Mouse (Mus musculus): ENCODE results near the gene Rps9. TPM values are rescaled to one million over a fixed set of nuclear protein-coding genes. Genes with fewer than 3 reads are reported as not detected.
"Not testable (repeated sequence)": the region's sequence is repeated elsewhere in the genome, so short reads cannot be mapped to it uniquely, and the experiment has no call there.

Gene Rps9
- polyA plus RNA-seq, 1 experiment from 2014 or later, result 843 TPM

GRCm38 (mm10) chr7:3715249-3715648 is 11.5 kb downstream of the Rps9 start:
- no peak overlapping the region for H3K4me2 ChIP-seq
- no peak overlapping the region for H3K4me3 ChIP-seq
- no peak overlapping the region for H3K9ac ChIP-seq
- H3K27me3 ChIP-seq, result no peaks in the 10 kb centered on the region
- H3K36me3 ChIP-seq, result no peaks in the 10 kb centered on the region
- H3K27ac ChIP-seq, result no peak overlapping the region
- ATAC-seq (replicated peaks; ENCODE audit: insufficient number of reproducible peaks, insufficient read depth, low FRiP score, low read depth), result no peak
- H3K9me3 ChIP-seq (replicated peaks), result no peaks in the 10 kb centered on the region
- no peaks in the 10 kb centered on the region for H3K4me1 ChIP-seq (replicated peaks)
- WGBS, result 30% methylated on average over 1 of the region's 1 CpGs

- WGBS, result 27% methylated on average over 1 of the region's 3 CpGs
- ATAC-seq (replicated peaks; ENCODE audit: insufficient number of reproducible peaks, insufficient read depth, low FRiP score, low read depth); H3K4me2 ChIP-seq; H3K36me3 ChIP-seq; H3K27ac ChIP-seq; H3K9me3 ChIP-seq (replicated peaks); H3K27me3 ChIP-seq; H3K9ac ChIP-seq; H3K4me3 ChIP-seq; H3K4me1 ChIP-seq (replicated peaks): not testable (repeated sequence)
These were observed 16.5 kb downstream of the Rps9 start, which contains the start of gene Pirb for GRCm38 (mm10) chr7:3720268-3720667. Pirb (minus strand) TSS chr7:3720391.

- H3K4me2 ChIP-seq; H3K36me3 ChIP-seq; H3K4me1 ChIP-seq (replicated peaks); H3K9me3 ChIP-seq (replicated peaks); H3K4me3 ChIP-seq; H3K9ac ChIP-seq; ATAC-seq (replicated peaks; ENCODE audit: insufficient number of reproducible peaks, insufficient read depth, low FRiP score, low read depth); H3K27me3 ChIP-seq; H3K27ac ChIP-seq: not testable (repeated sequence)
These were observed 21.7 kb downstream of the Rps9 start for GRCm38 (mm10) chr7:3725459-3725858.

GRCm38 (mm10) chr7:3732675-3733074 is 28.9 kb downstream of the Rps9 start:
- WGBS, result no CpG with 5 or more reads among the region's 1 CpGs
- H3K27ac ChIP-seq; H3K4me3 ChIP-seq; H3K9me3 ChIP-seq (replicated peaks); H3K4me1 ChIP-seq (replicated peaks); ATAC-seq (replicated peaks; ENCODE audit: insufficient number of reproducible peaks, insufficient read depth, low FRiP score, low read depth); H3K36me3 ChIP-seq; H3K27me3 ChIP-seq; H3K4me2 ChIP-seq; H3K9ac ChIP-seq: not testable (repeated sequence)

Small RNA genes within 50 kb of the gene (microRNA-seq; reads per million reads assigned to microRNA genes)
- 2.5 reads per million, percentile 7 among the genes with 10 or more reads in this experiment for gene Mir3572

Other genes with a start within 250 kb of the Rps9 start
- gene Tarm1, start 201.4 kb upstream of the Rps9 start, polyA plus RNA-seq (2015; fragmentation: Nextera tagmentation; extraction: Ambion mirVana), result 0.24 TPM in 1 of 2 replicates, not detected in the other
- 0.18 TPM in 1 of 2 replicates, not detected in the other for gene Oscar, start 87.8 kb upstream of the Rps9 start, polyA plus RNA-seq (2015; fragmentation: Nextera tagmentation; extraction: Ambion mirVana)
- 670 and 765 TPM in 2 replicates for gene Ndufa3, start 86.6 kb upstream of the Rps9 start, polyA plus RNA-seq (2015; fragmentation: Nextera tagmentation; extraction: Ambion mirVana)
- 14.2 and 18.6 TPM in 2 replicates for gene Tfpt, start 74.1 kb upstream of the Rps9 start, polyA plus RNA-seq (2015; fragmentation: Nextera tagmentation; extraction: Ambion mirVana)
- gene Prpf31, start 74.0 kb upstream of the Rps9 start, polyA plus RNA-seq (2015; fragmentation: Nextera tagmentation; extraction: Ambion mirVana), result 50.2 and 64.3 TPM in 2 replicates
- 26.2 and 34.7 TPM in 2 replicates for gene Cnot3, start 58.7 kb upstream of the Rps9 start, polyA plus RNA-seq (2015; fragmentation: Nextera tagmentation; extraction: Ambion mirVana)
- 17.4 and 19.8 TPM in 2 replicates for gene Leng1, start 38.2 kb upstream of the Rps9 start, polyA plus RNA-seq (2015; fragmentation: Nextera tagmentation; extraction: Ambion mirVana)
- 4.1 and 7.8 TPM in 2 replicates for gene Tmc4, start 26.4 kb upstream of the Rps9 start, polyA plus RNA-seq (2015; fragmentation: Nextera tagmentation; extraction: Ambion mirVana)
- 198 and 226 TPM in 2 replicates for gene Tsen34, start 11.1 kb upstream of the Rps9 start, polyA plus RNA-seq (2015; fragmentation: Nextera tagmentation; extraction: Ambion mirVana)
- 30.1 and 44.1 TPM in 2 replicates for gene Mboat7, start 10.5 kb upstream of the Rps9 start, polyA plus RNA-seq (2015; fragmentation: Nextera tagmentation; extraction: Ambion mirVana)
- 0.86 and 1.2 TPM in 2 replicates for gene Pirb, start 16.4 kb downstream of the Rps9 start, polyA plus RNA-seq (2015; fragmentation: Nextera tagmentation; extraction: Ambion mirVana)
- not detected in 2 replicates for gene Gm15448, start 121.7 kb downstream of the Rps9 start, polyA plus RNA-seq (2015; fragmentation: Nextera tagmentation; extraction: Ambion mirVana)
- gene Pira2, start 141.1 kb downstream of the Rps9 start, polyA plus RNA-seq (2015; fragmentation: Nextera tagmentation; extraction: Ambion mirVana), result 0.08 and 0.38 TPM in 2 replicates
- 0.44 TPM in 1 of 2 replicates, not detected in the other for gene Gm14548, start 194.1 kb downstream of the Rps9 start, polyA plus RNA-seq (2015; fragmentation: Nextera tagmentation; extraction: Ambion mirVana)
- gene Lilra6, start 211.5 kb downstream of the Rps9 start, polyA plus RNA-seq (2015; fragmentation: Nextera tagmentation; extraction: Ambion mirVana), result 0.10 and 0.16 TPM in 2 replicates

All from heart, embryonic 15.5 days (tissue).